Mouse (Mus musculus): ENCODE data around the gene Pde6g. TPM values are rescaled to one million over a fixed set of nuclear protein-coding genes. Genes with fewer than 3 reads are reported as not detected.

Pde6g gene
- polyA plus RNA-seq, 1 experiment from 2014 or later: 0.21 TPM

DNA sequence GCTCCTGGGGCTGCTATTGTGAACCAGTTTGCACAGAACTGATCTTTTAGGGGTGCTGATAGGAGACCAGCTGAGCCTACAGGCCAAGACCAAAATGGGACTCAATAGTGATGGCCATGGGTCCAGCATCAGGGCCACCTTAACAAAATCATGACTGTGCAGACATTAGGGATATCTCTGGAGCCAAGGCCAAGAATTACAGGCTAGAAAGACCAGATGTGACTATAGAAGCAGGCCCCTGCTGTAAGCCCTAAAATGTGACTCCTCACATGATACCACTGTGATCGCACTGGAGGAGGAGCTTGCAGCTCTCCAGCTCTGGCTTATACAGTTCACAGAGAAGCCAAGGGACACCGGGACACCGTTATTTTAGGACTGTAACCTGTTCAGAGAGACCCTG lies 11.0 kb downstream of the Pde6g start, which contains the start of gene Tspan10:
Tspan10 (plus strand) TSS at position 301 of the 400 bp plus-strand sequence.
- H3K9me3 ChIP-seq (ENCODE audit: control insufficient read depth, low read length): no peaks in the 10 kb centered on the region
- no peak within 1 kb of the TSS for H3K4me2 ChIP-seq (ENCODE audit: low read depth, low read length)
- no peaks in the 10 kb centered on the region for H3K36me3 ChIP-seq (ENCODE audit: control insufficient read depth, insufficient read depth, low read length)
- H3K4me3 ChIP-seq (ENCODE audit: low read length): no peak within 1 kb of the TSS
- H3K27me3 ChIP-seq (ENCODE audit: control insufficient read depth, insufficient read depth, low read depth, low read length): no peaks in the 10 kb centered on the region; the same call in 1 of the 2 replicates
- WGBS: 82% methylated on average over 3 of the region's 3 CpGs
- H3K27ac ChIP-seq (ENCODE audit: low read length): no peak within 1 kb of the TSS
- ATAC-seq (ENCODE audit: low read depth): no peak
- H3K4me1 ChIP-seq (replicated peaks; ENCODE audit: control insufficient read depth, insufficient read depth, low read length): no peaks in the 10 kb centered on the region
- no peak within 1 kb of the TSS for H3K9ac ChIP-seq (ENCODE audit: low read length)

DNA sequence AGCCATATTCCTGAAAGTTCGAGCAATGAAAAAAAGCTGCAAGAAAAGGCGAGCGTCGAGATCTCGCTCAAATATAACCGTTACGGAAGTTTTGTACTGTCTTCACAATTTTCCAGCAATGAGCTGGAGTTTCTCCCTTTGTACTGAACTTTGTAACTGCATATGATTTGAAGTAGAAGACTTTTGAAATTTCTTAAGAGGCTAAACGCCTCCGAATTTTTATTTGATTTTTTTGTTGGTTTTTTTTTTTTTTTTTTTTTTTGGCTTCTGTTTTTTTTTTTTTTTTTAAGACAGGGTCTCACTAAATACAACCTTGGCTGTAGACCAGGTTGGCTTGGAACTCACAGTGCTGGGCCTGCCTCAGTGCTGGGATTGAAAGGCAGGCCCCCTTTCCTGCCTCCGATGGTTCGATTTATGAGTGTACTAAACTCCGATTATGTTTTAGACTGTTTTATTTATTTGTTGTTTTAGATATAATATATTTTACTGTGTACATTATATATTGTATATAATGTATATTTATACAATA lies 15.4 kb downstream of the Pde6g start:
- peaks cover 4% of the 10 kb centered on the region for H3K36me3 ChIP-seq (ENCODE audit: control insufficient read depth, insufficient read depth, low read length)
- peak overlapping the region; percentile 96 for H3K4me3 ChIP-seq (ENCODE audit: low read length)
- WGBS: 24% methylated on average over 12 of the region's 12 CpGs
- H3K9ac ChIP-seq (ENCODE audit: low read length): peak overlapping the region; percentile 99
- H3K4me1 ChIP-seq (replicated peaks; ENCODE audit: control insufficient read depth, insufficient read depth, low read length): peaks cover 9% of the 10 kb centered on the region
- no peaks in the 10 kb centered on the region for H3K9me3 ChIP-seq (ENCODE audit: control insufficient read depth, low read length)
- no peak for ATAC-seq (ENCODE audit: low read depth)
- peak overlapping the region; percentile 66 for H3K4me2 ChIP-seq (ENCODE audit: low read depth, low read length)
- H3K27ac ChIP-seq (ENCODE audit: low read length): peak overlapping the region; percentile 80
- H3K27me3 ChIP-seq (ENCODE audit: control insufficient read depth, insufficient read depth, low read depth, low read length): no peaks in the 10 kb centered on the region; the same call in 1 of the 2 replicates

DNA sequence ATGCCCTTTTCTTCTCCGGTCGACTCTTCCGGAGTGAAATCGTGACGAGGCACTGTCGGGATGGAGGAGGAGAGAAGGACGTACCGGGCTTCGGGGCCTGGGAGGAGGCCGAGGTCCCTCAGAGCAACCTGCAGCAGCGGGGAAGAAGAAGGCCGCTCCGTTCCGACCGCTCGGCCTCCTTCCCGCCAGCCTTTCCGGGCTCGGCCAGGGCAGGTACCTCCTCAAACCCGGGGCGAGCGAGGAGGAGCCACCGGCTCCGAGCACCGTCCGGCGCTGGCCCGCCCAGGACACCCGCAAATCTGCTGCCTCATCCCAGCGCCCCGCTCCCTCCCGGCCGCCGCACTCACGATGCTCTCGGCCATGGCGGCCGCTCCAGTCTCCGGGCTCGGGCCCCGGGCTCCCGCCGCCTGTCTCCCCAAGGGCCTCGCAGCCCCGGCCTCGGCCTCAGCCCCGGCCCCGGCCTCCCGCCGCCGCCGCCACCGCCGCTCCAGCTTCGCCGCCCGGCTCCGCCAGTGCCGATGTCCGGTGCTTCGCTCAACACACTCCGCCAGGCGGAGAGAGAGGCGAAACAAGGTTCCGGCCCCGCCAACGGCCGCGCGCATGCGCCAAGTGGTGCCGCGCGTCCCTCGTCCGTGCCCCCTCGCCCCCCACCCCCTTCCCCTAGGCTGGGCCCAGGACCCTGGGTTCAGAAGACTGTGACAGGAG lies 16.0 kb downstream of the Pde6g start, which contains the start of gene Nploc4:
Nploc4 (minus strand) TSS at position 557 of the 705 bp plus-strand sequence.
- peak within 1 kb of the TSS; percentile 80 for H3K27ac ChIP-seq (ENCODE audit: low read length)
- WGBS: under 1% methylated on average over 71 of the region's 77 CpGs

DNA sequence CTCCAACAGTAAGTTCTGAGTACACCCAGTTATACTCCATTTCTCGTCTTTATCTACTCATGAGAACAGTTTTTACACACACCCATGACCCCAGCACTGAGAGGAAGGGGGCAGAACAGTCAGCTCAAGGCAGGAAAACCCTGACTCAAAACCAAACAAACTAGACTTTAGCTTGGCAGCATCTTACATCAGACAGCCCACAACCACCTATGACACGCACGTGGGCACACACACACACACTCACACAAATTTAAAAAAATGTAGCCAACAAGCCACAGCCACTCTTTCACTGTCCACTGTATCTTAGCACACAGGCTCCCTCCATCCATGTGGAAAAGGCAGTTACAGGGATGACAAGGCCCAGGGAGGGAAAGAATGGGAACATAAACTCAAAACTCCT lies 26.6 kb downstream of the Pde6g start:
- 90% methylated on average over 3 of the region's 3 CpGs for WGBS
- no peaks in the 10 kb centered on the region for H3K27me3 ChIP-seq (ENCODE audit: control insufficient read depth, insufficient read depth, low read depth, low read length)
- H3K36me3 ChIP-seq (ENCODE audit: control insufficient read depth, insufficient read depth, low read length): peaks cover 45% of the 10 kb centered on the region
- no peak overlapping the region for H3K27ac ChIP-seq (ENCODE audit: low read length)
- no peak overlapping the region for H3K4me3 ChIP-seq (ENCODE audit: low read length)
- no peak for ATAC-seq (ENCODE audit: low read depth)
- no peaks in the 10 kb centered on the region for H3K4me1 ChIP-seq (replicated peaks; ENCODE audit: control insufficient read depth, insufficient read depth, low read length)
- H3K9ac ChIP-seq (ENCODE audit: low read length): no peak overlapping the region
- no peaks in the 10 kb centered on the region for H3K9me3 ChIP-seq (ENCODE audit: control insufficient read depth, low read length)
- no peak overlapping the region for H3K4me2 ChIP-seq (ENCODE audit: low read depth, low read length)

More for the DNA sequence above, 16.0 kb downstream of the Pde6g start, which contains the start of gene Nploc4:
- H3K36me3 ChIP-seq (ENCODE audit: control insufficient read depth, insufficient read depth, low read length): peaks cover 10% of the 10 kb centered on the region
- no peaks in the 10 kb centered on the region for H3K9me3 ChIP-seq (ENCODE audit: control insufficient read depth, low read length)
- peak within 1 kb of the TSS; percentile 96 for H3K4me3 ChIP-seq (ENCODE audit: low read length)
- H3K9ac ChIP-seq (ENCODE audit: low read length): peak within 1 kb of the TSS; percentile 99
- H3K4me2 ChIP-seq (ENCODE audit: low read depth, low read length): peak within 1 kb of the TSS; percentile 89
- ATAC-seq (ENCODE audit: low read depth): peak; percentile 94
- no peaks in the 10 kb centered on the region; the same call in 1 of the 2 replicates for H3K27me3 ChIP-seq (ENCODE audit: control insufficient read depth, insufficient read depth, low read depth, low read length)
- H3K4me1 ChIP-seq (replicated peaks; ENCODE audit: control insufficient read depth, insufficient read depth, low read length): peaks cover 9% of the 10 kb centered on the region

DNA sequence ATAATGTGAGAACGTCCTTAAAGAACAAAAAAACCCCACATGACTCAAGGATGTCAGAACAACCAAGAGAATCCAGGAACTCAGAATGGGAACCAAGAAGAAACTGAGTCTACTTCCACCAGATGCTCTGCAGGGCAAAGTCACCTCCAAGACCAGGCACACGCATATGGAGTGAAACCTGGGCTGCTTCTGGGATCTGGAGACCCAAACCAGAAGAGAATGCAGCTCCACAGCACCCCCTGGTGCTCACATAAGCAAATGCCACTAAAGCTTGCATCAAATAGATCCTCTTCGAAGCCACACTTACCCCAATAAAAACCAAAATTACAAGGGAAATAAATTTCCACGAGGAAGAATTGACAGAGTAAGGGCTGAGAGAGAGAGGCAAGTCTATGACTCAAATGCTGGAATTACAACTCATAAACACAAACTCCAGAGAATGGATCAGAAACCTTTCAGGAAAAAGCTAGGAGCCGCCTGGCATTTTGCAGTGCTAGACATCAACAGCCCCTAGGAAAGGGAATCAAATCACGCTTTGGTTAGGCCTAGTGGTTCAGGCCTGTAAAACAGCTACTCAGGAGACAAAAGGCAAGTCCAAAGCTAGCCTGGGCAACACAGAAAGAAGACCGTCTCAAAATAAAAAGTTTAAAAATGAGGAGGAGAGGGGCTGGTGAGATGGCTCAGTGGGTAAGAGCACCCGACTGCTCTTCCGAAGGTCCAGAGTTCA lies 29.6 kb downstream of the Pde6g start:
- Histone ChIP-seq H3K36me3 (ENCODE audit: control insufficient read depth, insufficient read depth, low read length) (peaks cover 53% of the 10 kb centered on the region), H3K4me3 (ENCODE audit: low read length) (no peak overlapping the region), H3K27me3 (ENCODE audit: control insufficient read depth, insufficient read depth, low read depth, low read length) (no peaks in the 10 kb centered on the region), H3K27ac (ENCODE audit: low read length) (no peak overlapping the region), H3K4me2 (ENCODE audit: low read depth, low read length) (no peak overlapping the region), H3K4me1 (replicated peaks; ENCODE audit: control insufficient read depth, insufficient read depth, low read length) (no peaks in the 10 kb centered on the region), H3K9me3 (ENCODE audit: control insufficient read depth, low read length) (no peaks in the 10 kb centered on the region), H3K9ac (ENCODE audit: low read length) (no peak overlapping the region)
- no peak for ATAC-seq (ENCODE audit: low read depth)
- 68% methylated on average over 9 of the region's 9 CpGs for WGBS

DNA sequence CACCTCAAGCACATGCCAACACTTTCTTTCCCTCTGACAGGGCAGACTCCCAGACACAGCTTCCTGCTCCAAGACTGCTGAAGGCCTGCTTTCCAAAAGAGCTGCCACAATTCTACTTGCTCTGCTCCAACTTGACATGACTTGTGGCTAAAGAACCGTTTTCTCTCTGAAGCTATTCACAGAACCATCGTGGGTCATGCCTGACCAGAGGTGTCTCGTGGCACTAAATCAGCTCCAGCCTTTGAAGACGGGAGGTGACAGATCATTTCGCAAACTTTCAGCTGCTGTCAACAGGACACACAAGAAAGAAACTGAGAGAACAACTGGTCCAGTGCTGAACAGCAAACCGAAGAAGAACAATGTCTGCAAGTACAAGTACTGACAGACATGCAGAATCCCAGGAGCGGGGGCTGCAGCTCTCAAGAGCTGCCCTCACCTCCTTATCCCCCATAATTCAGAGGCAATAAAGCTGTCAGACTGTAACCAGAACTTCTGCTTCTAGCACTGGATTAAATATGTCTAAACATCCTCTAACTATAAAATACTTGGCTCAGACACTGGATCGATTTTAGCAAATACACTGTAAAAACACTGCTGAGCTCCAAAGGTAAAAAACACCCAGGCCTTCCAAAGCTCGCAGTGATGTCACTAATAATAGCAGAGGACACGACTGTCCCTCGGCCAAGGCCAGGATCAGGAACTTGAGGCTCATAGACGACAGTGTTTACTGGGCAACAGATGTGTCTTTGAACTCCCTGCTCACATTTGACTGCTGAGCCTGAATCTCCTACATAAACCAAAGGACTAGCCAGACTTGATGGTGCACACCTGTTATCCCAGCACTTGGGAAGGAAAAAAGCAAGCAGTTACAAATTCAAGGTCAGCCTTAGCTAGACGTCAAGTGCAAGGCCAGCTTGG lies 30.4 kb downstream of the Pde6g start:
- Histone ChIP-seq H3K36me3 (ENCODE audit: control insufficient read depth, insufficient read depth, low read length) (peaks cover 50% of the 10 kb centered on the region), H3K4me3 (ENCODE audit: low read length) (no peak overlapping the region), H3K27me3 (ENCODE audit: control insufficient read depth, insufficient read depth, low read depth, low read length) (no peaks in the 10 kb centered on the region), H3K27ac (ENCODE audit: low read length) (no peak overlapping the region), H3K4me2 (ENCODE audit: low read depth, low read length) (no peak overlapping the region), H3K4me1 (replicated peaks; ENCODE audit: control insufficient read depth, insufficient read depth, low read length) (no peaks in the 10 kb centered on the region), H3K9ac (ENCODE audit: low read length) (no peak overlapping the region), H3K9me3 (ENCODE audit: control insufficient read depth, low read length) (no peaks in the 10 kb centered on the region)
- no peak for ATAC-seq (ENCODE audit: low read depth)
- 72% methylated on average over 13 of the region's 13 CpGs for WGBS

DNA sequence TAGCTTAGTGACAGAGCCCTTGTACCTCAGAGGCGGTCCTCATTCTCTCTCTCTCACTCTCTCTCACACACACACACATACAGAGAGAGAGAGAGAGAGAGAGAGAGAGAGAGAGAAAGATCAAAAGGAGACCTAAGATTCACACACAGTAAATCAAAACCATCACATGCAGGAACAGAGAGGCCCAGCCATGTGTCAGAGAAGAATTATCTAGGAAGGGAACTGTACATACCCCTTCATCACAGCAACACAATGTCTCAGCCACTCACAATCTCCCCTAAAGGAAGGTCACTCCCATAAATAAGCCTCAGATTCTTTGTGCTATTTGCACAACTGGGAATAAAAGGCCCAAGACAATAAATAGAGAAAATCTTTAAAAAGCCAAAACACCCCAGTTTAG lies 34.7 kb downstream of the Pde6g start:
- Histone ChIP-seq H3K9ac (ENCODE audit: low read length) (no peak overlapping the region), H3K4me1 (replicated peaks; ENCODE audit: control insufficient read depth, insufficient read depth, low read length) (no peaks in the 10 kb centered on the region), H3K27me3 (ENCODE audit: control insufficient read depth, insufficient read depth, low read depth, low read length) (no peaks in the 10 kb centered on the region), H3K27ac (ENCODE audit: low read length) (no peak overlapping the region), H3K36me3 (ENCODE audit: control insufficient read depth, insufficient read depth, low read length) (peaks cover 49% of the 10 kb centered on the region), H3K4me3 (ENCODE audit: low read length) (no peak overlapping the region), H3K4me2 (ENCODE audit: low read depth, low read length) (no peak overlapping the region), H3K9me3 (ENCODE audit: control insufficient read depth, low read length) (no peaks in the 10 kb centered on the region)
- WGBS: 91% methylated on average over 1 of the region's 1 CpGs
- ATAC-seq (ENCODE audit: low read depth): no peak

DNA sequence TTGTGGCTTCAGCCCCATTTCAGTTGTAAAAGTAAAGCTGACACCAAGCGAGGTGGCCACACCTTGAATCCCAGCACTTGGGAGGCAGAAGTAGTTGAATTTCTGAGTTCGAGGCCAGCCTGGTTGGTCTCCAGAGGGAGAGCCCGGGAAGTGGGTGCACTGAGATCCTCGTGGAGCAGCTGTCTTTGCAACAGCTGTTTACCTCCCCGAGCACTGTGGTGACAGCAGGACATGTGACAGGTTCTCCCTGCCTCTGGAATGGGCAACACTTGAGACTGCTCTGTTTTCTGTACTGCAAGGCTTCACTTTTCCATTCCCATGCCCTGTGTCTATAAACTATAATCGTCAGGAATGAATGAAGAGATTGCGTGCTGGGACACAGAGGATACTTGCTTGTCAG lies 35.4 kb downstream of the Pde6g start:
- H3K36me3 ChIP-seq (ENCODE audit: control insufficient read depth, insufficient read depth, low read length): peaks cover 54% of the 10 kb centered on the region
- H3K4me3 ChIP-seq (ENCODE audit: low read length): no peak overlapping the region
- no peak overlapping the region for H3K27ac ChIP-seq (ENCODE audit: low read length)
- 85% methylated on average over 7 of the region's 7 CpGs for WGBS
- H3K9me3 ChIP-seq (ENCODE audit: control insufficient read depth, low read length): no peaks in the 10 kb centered on the region
- H3K4me1 ChIP-seq (replicated peaks; ENCODE audit: control insufficient read depth, insufficient read depth, low read length): no peaks in the 10 kb centered on the region
- no peaks in the 10 kb centered on the region for H3K27me3 ChIP-seq (ENCODE audit: control insufficient read depth, insufficient read depth, low read depth, low read length)
- ATAC-seq (ENCODE audit: low read depth): no peak
- H3K4me2 ChIP-seq (ENCODE audit: low read depth, low read length): no peak overlapping the region
- no peak overlapping the region for H3K9ac ChIP-seq (ENCODE audit: low read length)
